Mouse (Mus musculus): ENCODE data around the gene Sh2b2. TPM values are rescaled to one million over a fixed set of nuclear protein-coding genes. Genes with fewer than 3 reads are reported as not detected.

Gene Sh2b2
- 7.7 TPM for polyA plus RNA-seq (2012; fragmentation: generic; extraction: Trizol)

- peak within 1 kb of the TSS; percentile 54 for H3ac ChIP-seq (ENCODE audit: control insufficient read depth, insufficient read length)
- H3K4me3 ChIP-seq: peak within 1 kb of the TSS; percentile 57
- H3K27me3 ChIP-seq (ENCODE audit: control insufficient read depth, insufficient read depth, insufficient read length): no peaks in the 10 kb centered on the region
- no peaks in the 10 kb centered on the region for H3K36me3 ChIP-seq (ENCODE audit: control insufficient read depth, insufficient read depth)
- H3K79me2 ChIP-seq (ENCODE audit: control insufficient read depth, insufficient read depth): no peaks in the 10 kb centered on the region
- H3K4me2 ChIP-seq (ENCODE audit: low read depth): peak within 1 kb of the TSS; percentile 97
- TF ChIP-seq USF1 (IDR thresholded peaks at IDR 0.05; ENCODE audit: low read depth) (no peak), SRF (IDR thresholded peaks at IDR 0.05; ENCODE audit: control insufficient read depth, insufficient read length, low read depth) (no peak), MYOD1 (IDR thresholded peaks at IDR 0.05; ENCODE audit: control insufficient read depth in 1 of 3, insufficient read length in 2 of 3, low read depth in 2 of 3) (peak in 2 of 3 experiments; percentile 77 to 83), TCF12 (IDR thresholded peaks at IDR 0.05; ENCODE audit: insufficient read depth, poor library complexity, severe bottlenecking) (no peak), E2F4 (IDR thresholded peaks at IDR 0.05; ENCODE audit: insufficient read depth) (no peak), REST (IDR thresholded peaks at IDR 0.05; ENCODE audit: insufficient read depth, insufficient read length) (no peak), TCF3 (IDR thresholded peaks at IDR 0.05; ENCODE audit: insufficient read length, low read depth) (no peak), CEBPB (IDR thresholded peaks at IDR 0.05; ENCODE audit: insufficient read depth, poor library complexity, severe bottlenecking) (no peak), POLR2A (IDR thresholded peaks at IDR 0.05; ENCODE audit: insufficient read length, low read depth) (no peak), MAX (IDR thresholded peaks at IDR 0.05; ENCODE audit: low read depth) (no peak), POLR2AphosphoS2 (IDR thresholded peaks at IDR 0.05; ENCODE audit: insufficient read length, low read depth) (no peak), MYOG (IDR thresholded peaks at IDR 0.05; ENCODE audit: control insufficient read depth in 1 of 3, insufficient read depth in 1 of 3, insufficient read length in 2 of 3, low read depth in 2 of 3) (peak in 1 of 3 experiments; percentile 30)
These were observed at the start of gene Sh2b2 for GRCm38 (mm10) chr5:136246452-136246838. TSS of gene Sh2b2 (minus strand) at chr5:136246556.

DNA sequence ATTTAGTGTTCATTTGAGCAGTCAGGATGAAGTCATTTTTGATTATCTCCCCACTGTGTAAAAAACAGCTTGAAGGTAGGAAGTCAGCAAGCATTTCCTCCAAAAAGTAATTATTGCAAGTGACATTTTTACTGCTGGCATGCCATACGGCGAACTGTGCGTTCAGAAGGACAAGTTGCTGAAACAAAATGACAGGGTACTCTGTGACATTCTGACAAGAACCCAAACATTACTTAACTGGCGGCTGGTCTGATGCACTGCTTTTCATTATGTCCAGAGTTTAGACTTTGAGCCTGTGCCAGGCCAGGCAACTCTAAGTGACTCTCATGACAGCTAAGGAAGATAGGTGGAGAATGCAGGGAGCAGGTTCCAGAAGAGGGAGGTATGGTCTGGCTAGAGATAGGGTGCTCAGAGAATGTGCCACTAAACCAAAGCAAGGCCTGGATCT is 46.6 kb upstream of the Sh2b2 start:
- Histone ChIP-seq H3K27me3 (ENCODE audit: control insufficient read depth, insufficient read depth, insufficient read length) (no peaks in the 10 kb centered on the region), H3K79me2 (ENCODE audit: control insufficient read depth, insufficient read depth) (no peaks in the 10 kb centered on the region), H3K4me2 (ENCODE audit: low read depth) (no peak overlapping the region), H3ac (ENCODE audit: control insufficient read depth, insufficient read length) (no peak overlapping the region), H3K4me3 (no peak overlapping the region), H3K36me3 (ENCODE audit: control insufficient read depth, insufficient read depth) (peaks cover 12% of the 10 kb centered on the region)
- TF ChIP-seq SRF (IDR thresholded peaks at IDR 0.05; ENCODE audit: control insufficient read depth, insufficient read length, low read depth): no peak
- no peak for TF ChIP-seq CEBPB (IDR thresholded peaks at IDR 0.05; ENCODE audit: insufficient read depth, poor library complexity, severe bottlenecking)
- no peak for TF ChIP-seq E2F4 (IDR thresholded peaks at IDR 0.05; ENCODE audit: insufficient read depth)
- TF ChIP-seq MAX (IDR thresholded peaks at IDR 0.05; ENCODE audit: low read depth): no peak
- TF ChIP-seq TCF3 (IDR thresholded peaks at IDR 0.05; ENCODE audit: insufficient read length, low read depth): no peak
- no peak for TF ChIP-seq MYOD1 (IDR thresholded peaks at IDR 0.05; ENCODE audit: control insufficient read depth in 1 of 3, insufficient read length in 2 of 3, low read depth in 2 of 3)
- no peak for TF ChIP-seq TCF12 (IDR thresholded peaks at IDR 0.05; ENCODE audit: insufficient read depth, poor library complexity, severe bottlenecking)
- no peak for TF ChIP-seq REST (IDR thresholded peaks at IDR 0.05; ENCODE audit: insufficient read depth, insufficient read length)
- TF ChIP-seq POLR2A (IDR thresholded peaks at IDR 0.05; ENCODE audit: insufficient read length, low read depth): no peak
- no peak for TF ChIP-seq MYOG (IDR thresholded peaks at IDR 0.05; ENCODE audit: control insufficient read depth in 1 of 3, insufficient read depth in 1 of 3, insufficient read length in 2 of 3, low read depth in 2 of 3)
- TF ChIP-seq POLR2AphosphoS2 (IDR thresholded peaks at IDR 0.05; ENCODE audit: insufficient read length, low read depth): no peak
- no peak for TF ChIP-seq USF1 (IDR thresholded peaks at IDR 0.05; ENCODE audit: low read depth)

GRCm38 (mm10) chr5:136292361-136292760 is 46.0 kb upstream of the Sh2b2 start:
- H3K27me3 ChIP-seq (ENCODE audit: control insufficient read depth, insufficient read depth, insufficient read length): no peaks in the 10 kb centered on the region
- no peak overlapping the region for H3K4me3 ChIP-seq
- TF ChIP-seq POLR2AphosphoS2 (IDR thresholded peaks at IDR 0.05; ENCODE audit: insufficient read length, low read depth) (no peak), MYOD1 (IDR thresholded peaks at IDR 0.05; ENCODE audit: control insufficient read depth in 1 of 3, insufficient read length in 2 of 3, low read depth in 2 of 3) (no peak)
- H3ac ChIP-seq (ENCODE audit: control insufficient read depth, insufficient read length): no peak overlapping the region
- H3K79me2 ChIP-seq (ENCODE audit: control insufficient read depth, insufficient read depth): no peaks in the 10 kb centered on the region
- no peak overlapping the region for H3K4me2 ChIP-seq (ENCODE audit: low read depth)
- peaks cover 9% of the 10 kb centered on the region for H3K36me3 ChIP-seq (ENCODE audit: control insufficient read depth, insufficient read depth)

DNA sequence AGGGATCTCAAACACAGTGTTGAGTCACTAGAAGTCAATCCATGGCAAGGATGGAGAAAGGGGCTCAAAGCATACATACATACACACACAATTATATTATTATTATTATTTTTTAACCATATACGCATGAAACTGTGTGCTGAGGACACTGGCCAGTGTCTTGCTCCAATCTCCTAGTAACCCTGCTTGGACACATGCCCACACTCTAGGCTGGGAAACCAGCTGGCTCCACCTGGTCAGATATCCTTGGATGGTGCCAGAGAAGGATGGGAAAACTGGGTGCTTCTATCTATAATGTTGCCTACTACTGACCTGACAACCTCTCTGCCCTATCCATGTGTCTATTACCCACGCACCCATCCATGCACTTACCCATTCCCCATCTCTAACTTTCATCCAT is 45.2 kb upstream of the Sh2b2 start:
- Histone ChIP-seq H3K79me2 (ENCODE audit: control insufficient read depth, insufficient read depth) (no peaks in the 10 kb centered on the region), H3ac (ENCODE audit: control insufficient read depth, insufficient read length) (no peak overlapping the region), H3K27me3 (ENCODE audit: control insufficient read depth, insufficient read depth, insufficient read length) (no peaks in the 10 kb centered on the region), H3K36me3 (ENCODE audit: control insufficient read depth, insufficient read depth) (peaks cover 6% of the 10 kb centered on the region), H3K4me2 (ENCODE audit: low read depth) (no peak overlapping the region), H3K4me3 (no peak overlapping the region)
- TF ChIP-seq MAX (IDR thresholded peaks at IDR 0.05; ENCODE audit: low read depth) (no peak), MYOG (IDR thresholded peaks at IDR 0.05; ENCODE audit: control insufficient read depth in 1 of 3, insufficient read depth in 1 of 3, insufficient read length in 2 of 3, low read depth in 2 of 3) (no peak), POLR2AphosphoS2 (IDR thresholded peaks at IDR 0.05; ENCODE audit: insufficient read length, low read depth) (no peak), TCF3 (IDR thresholded peaks at IDR 0.05; ENCODE audit: insufficient read length, low read depth) (no peak), TCF12 (IDR thresholded peaks at IDR 0.05; ENCODE audit: insufficient read depth, poor library complexity, severe bottlenecking) (no peak), SRF (IDR thresholded peaks at IDR 0.05; ENCODE audit: control insufficient read depth, insufficient read length, low read depth) (no peak), E2F4 (IDR thresholded peaks at IDR 0.05; ENCODE audit: insufficient read depth) (no peak), CEBPB (IDR thresholded peaks at IDR 0.05; ENCODE audit: insufficient read depth, poor library complexity, severe bottlenecking) (no peak), REST (IDR thresholded peaks at IDR 0.05; ENCODE audit: insufficient read depth, insufficient read length) (no peak), POLR2A (IDR thresholded peaks at IDR 0.05; ENCODE audit: insufficient read length, low read depth) (no peak), MYOD1 (IDR thresholded peaks at IDR 0.05; ENCODE audit: control insufficient read depth in 1 of 3, insufficient read length in 2 of 3, low read depth in 2 of 3) (no peak)

- H3K4me2 ChIP-seq (ENCODE audit: low read depth): no peak overlapping the region
- H3K79me2 ChIP-seq (ENCODE audit: control insufficient read depth, insufficient read depth): no peaks in the 10 kb centered on the region
- H3K36me3 ChIP-seq (ENCODE audit: control insufficient read depth, insufficient read depth): peaks cover 22% of the 10 kb centered on the region
- TF ChIP-seq SRF (IDR thresholded peaks at IDR 0.05; ENCODE audit: control insufficient read depth, insufficient read length, low read depth): no peak
- TF ChIP-seq MYOG (IDR thresholded peaks at IDR 0.05; ENCODE audit: control insufficient read depth in 1 of 3, insufficient read depth in 1 of 3, insufficient read length in 2 of 3, low read depth in 2 of 3): no peak
- no peak for TF ChIP-seq TCF3 (IDR thresholded peaks at IDR 0.05; ENCODE audit: insufficient read length, low read depth)
- no peak for TF ChIP-seq CEBPB (IDR thresholded peaks at IDR 0.05; ENCODE audit: insufficient read depth, poor library complexity, severe bottlenecking)
- TF ChIP-seq E2F4 (IDR thresholded peaks at IDR 0.05; ENCODE audit: insufficient read depth): no peak
- TF ChIP-seq MYOD1 (IDR thresholded peaks at IDR 0.05; ENCODE audit: control insufficient read depth in 1 of 3, insufficient read length in 2 of 3, low read depth in 2 of 3): peak in 1 of 3 experiments; percentile 44
- H3ac ChIP-seq (ENCODE audit: control insufficient read depth, insufficient read length): no peak overlapping the region
- H3K27me3 ChIP-seq (ENCODE audit: control insufficient read depth, insufficient read depth, insufficient read length): no peaks in the 10 kb centered on the region
- H3K4me3 ChIP-seq: no peak overlapping the region
These were observed 43.4 kb upstream of the Sh2b2 start for GRCm38 (mm10) chr5:136289776-136290175.

All from myocyte (in vitro differentiated cells).